Mouse (Mus musculus) E14TG2a.4 (cell line): Measurements from ENCODE around the gene Rnf207.

Experiments
- CTCF ChIP-seq: conservative IDR thresholded peaks from 2 replicates; pipeline ENCODE4 v1.5.1; 2014; ENCODE audit warnings: low read length
- NANOG ChIP-seq: IDR thresholded peaks from 2 replicates; pipeline ENCODE4 v1.6.1; 2014; ENCODE audit warnings: borderline replicate concordance, low read length, mixed read lengths
- POU5F1 ChIP-seq: IDR thresholded peaks from 2 replicates; pipeline ENCODE4 v1.6.1; 2014; ENCODE audit warnings: low read length, borderline replicate concordance

DNA sequence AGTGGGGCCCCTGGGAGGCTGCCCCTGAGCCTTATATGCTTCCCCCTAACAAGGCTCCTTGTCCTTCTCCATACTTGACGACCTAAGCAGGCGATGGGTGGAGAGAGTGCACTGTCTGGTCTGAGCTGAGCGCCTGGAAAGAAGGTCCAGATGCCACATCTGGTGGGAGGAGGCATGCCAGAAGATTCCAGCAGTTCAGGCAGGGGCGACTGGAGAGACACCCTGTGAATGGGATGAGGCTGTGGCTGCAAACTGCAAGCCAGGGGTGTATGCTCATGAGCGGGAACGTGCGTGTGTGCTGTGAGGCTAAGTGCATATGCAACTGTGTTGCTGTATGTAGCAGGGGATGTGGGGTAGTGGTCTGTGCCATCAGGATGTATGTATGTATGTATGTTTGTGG lies 46.8 kb downstream of the Rnf207 start:
- TF ChIP-seq CTCF: no peak
- no peak for TF ChIP-seq POU5F1
- no peak for TF ChIP-seq NANOG
